ENCODE assay signal across 8 mouse cellular contexts in the genomic region with DNA sequence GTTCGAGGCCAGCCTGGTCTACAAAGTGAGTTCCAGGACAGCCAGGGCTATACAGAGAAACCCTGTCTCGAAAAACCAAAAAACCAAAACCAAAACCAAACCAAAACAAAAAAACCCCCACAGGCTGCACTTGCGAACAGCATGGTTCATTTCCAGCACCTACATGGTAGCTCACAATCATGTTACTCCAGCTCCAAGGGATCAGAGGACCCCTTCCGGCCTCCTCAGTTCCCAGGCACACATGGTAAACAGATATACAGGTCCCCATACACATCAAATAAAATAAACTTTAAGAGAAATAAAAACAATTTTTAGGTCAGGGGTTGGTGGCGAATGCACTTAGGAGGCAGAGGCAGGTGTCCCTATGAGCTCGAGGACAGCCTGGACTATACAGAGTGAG. TPM values are rescaled to one million over a fixed set of nuclear protein-coding genes. Genes with fewer than 3 reads are reported as not detected.
A peak's percentile ranks its signal among the peaks of the same experiment; 100 is the strongest.
DNase-seq lines count a peak whose midpoint lies in the region; ATAC-seq and TF ChIP-seq lines count a peak whose summit lies in the region.

No protein-coding gene starts in this region.

- peak overlapping the region; percentile 64 for H3K4me3 ChIP-seq in heart, adult 2 months
- peak overlapping the region; percentile 99 for H3K4me3 ChIP-seq in heart, postnatal 0 days (ENCODE audit: low read depth, low read length)
- peak overlapping the region; percentile 99 for H3K4me3 ChIP-seq in midbrain, embryonic 10.5 days

- H3K4me1 ChIP-seq in heart, adult 2 months (ENCODE audit: control insufficient read depth, insufficient read depth, low read length), result peaks cover 11% of the 10 kb centered on the region
- peaks cover 29% of the 10 kb centered on the region for H3K4me1 ChIP-seq in heart, postnatal 0 days (ENCODE audit: control insufficient read depth, insufficient read depth)
- peaks cover 54% of the 10 kb centered on the region for H3K4me1 ChIP-seq in midbrain, embryonic 10.5 days

- peaks cover 9% of the 10 kb centered on the region; the same call in 1 of the 2 replicates for H3K79me2 ChIP-seq in heart, adult 2 months (replicated peaks; ENCODE audit: control insufficient read depth, insufficient read depth, low read length)

- H3K27ac ChIP-seq in heart, adult 2 months, result peak overlapping the region; percentile 100; the same call in 1 of the 2 replicates
- peak overlapping the region; percentile 100 for H3K27ac ChIP-seq in heart, postnatal 0 days (ENCODE audit: low read depth)
- peak overlapping the region; percentile 100 for H3K27ac ChIP-seq in midbrain, embryonic 10.5 days (replicated peaks)

- H3K9me3 ChIP-seq in heart, postnatal 0 days (replicated peaks; ENCODE audit: control insufficient read depth, low read length), result no peaks in the 10 kb centered on the region
- no peaks in the 10 kb centered on the region for H3K9me3 ChIP-seq in midbrain, embryonic 10.5 days (replicated peaks)

- H3K4me2 ChIP-seq in heart, postnatal 0 days (ENCODE audit: low read depth, low read length), result peak overlapping the region; percentile 87

- H3K36me3 ChIP-seq in heart, adult 2 months (ENCODE audit: control insufficient read depth, insufficient read depth, low read length), result peaks cover 13% of the 10 kb centered on the region
- peaks cover 7% of the 10 kb centered on the region for H3K36me3 ChIP-seq in heart, postnatal 0 days (replicated peaks; ENCODE audit: control insufficient read depth, insufficient read depth, low read length)
- peaks cover 13% of the 10 kb centered on the region for H3K36me3 ChIP-seq in midbrain, embryonic 10.5 days

- no peak for TF ChIP-seq EP300 in heart, adult 2 months (IDR thresholded peaks at IDR 0.05; ENCODE audit: insufficient read depth, low read depth, low read length)
- no peak for TF ChIP-seq EP300 in heart, postnatal 0 days (IDR thresholded peaks at IDR 0.05; ENCODE audit: low read depth)

- no peak for ATAC-seq in heart, postnatal 0 days (ENCODE audit: insufficient read depth, low read depth)

- H3K27me3 ChIP-seq in heart, adult 2 months (ENCODE audit: control insufficient read depth, insufficient read depth, low read length), result no peaks in the 10 kb centered on the region
- no peaks in the 10 kb centered on the region for H3K27me3 ChIP-seq in heart, postnatal 0 days (ENCODE audit: control insufficient read depth, insufficient read depth, low read length)
- H3K27me3 ChIP-seq in midbrain, embryonic 10.5 days (ENCODE audit: low read depth, poor library complexity, severe bottlenecking), result peaks cover 8% of the 10 kb centered on the region

- H3K9ac ChIP-seq in heart, adult 2 months (ENCODE audit: low read depth, low read length), result no peak overlapping the region
- no peak overlapping the region for H3K9ac ChIP-seq in heart, postnatal 0 days (replicated peaks; ENCODE audit: low read depth, low read length)

- intact Hi-C loops in heart, adult 2 months (cut with DNase I), result no loop called here
- intact Hi-C loops in heart, postnatal 25 days (cut with DNase I), result no loop called here

- DNase-seq in heart, adult 2 months, result no peak
- DNase-seq in heart, postnatal 25 days (ENCODE audit: low spot score), result no peak
- peak; percentile 64 for DNase-seq in CD4-positive, CD25-positive, alpha-beta regulatory T cell, adult 2 months (ENCODE audit: low read depth, low spot score)
- no peak for DNase-seq in heart, postnatal 0 days (ENCODE audit: low spot score)
- DNase-seq in midbrain, embryonic 10.5 days (ENCODE audit: low spot score), result no peak
- no peak for DNase-seq in spleen, postnatal 14 days (ENCODE audit: low spot score in 2 of 2)
- DNase-seq in frontal cortex, postnatal 10 days (ENCODE audit: low spot score in 2 of 2), result no peak
- no peak for DNase-seq in layer of hippocampus, postnatal 25 days (ENCODE audit: extremely low spot score in 1 of 2, low spot score in 1 of 2)

- TF ChIP-seq CTCF in heart, adult 2 months (IDR thresholded peaks at IDR 0.05), result no peak
- no peak for TF ChIP-seq CTCF in heart, postnatal 0 days (IDR thresholded peaks at IDR 0.05; ENCODE audit: low read depth)

- TF ChIP-seq POLR2A in heart, adult 2 months (IDR thresholded peaks at IDR 0.05; ENCODE audit: insufficient read depth, low read depth, low read length), result no peak

- 73% methylated on average over 6 of the region's 6 CpGs for WGBS in heart, adult 2 months
- 64% methylated on average over 6 of the region's 6 CpGs for WGBS in heart, postnatal 0 days
- 75% methylated on average over 6 of the region's 6 CpGs for WGBS in midbrain, embryonic 10.5 days

RNA-seq across cellular contexts. Expression of gene Ddx6, which starts 1.9 kb away (rescaled TPM):
- 10 to 100 TPM; 75.6 to 88.4 TPM for total RNA-seq in heart, adult 2 months (2021)
- polyA plus RNA-seq in heart, adult 2 months (2012; rRNA removed), result 14.3 and 26.7 TPM in 2 replicates
- total RNA-seq in heart, postnatal 25 days (2021), result 10 to 100 TPM; 72.5 to 87.3 TPM
- total RNA-seq in heart, postnatal 0 days (2014; rRNA removed; ENCODE audit: low replicate concordance), result 30.9 and 33.9 TPM in 2 replicates
- 10.5 and 11.0 TPM in 2 replicates for polyA plus RNA-seq in heart, postnatal 0 days (2015; fragmentation: Nextera tagmentation; extraction: Ambion mirVana)
- polyA plus RNA-seq in midbrain, embryonic 10.5 days (2016; fragmentation: Nextera tagmentation; extraction: Ambion mirVana), result 19.5 and 19.7 TPM in 2 replicates
- total RNA-seq in layer of hippocampus, postnatal 25 days (2021), result 100 to 1,000 TPM; 117 to 126 TPM

RNA-seq across cellular contexts. Expression of gene Cxcr5, which starts 41.1 kb away (rescaled TPM):
- under 1 TPM; 0.41 to 0.42 TPM for total RNA-seq in heart, adult 2 months (2021)
- polyA plus RNA-seq in heart, adult 2 months (2012; rRNA removed), result 0.59 and 1.7 TPM in 2 replicates
- under 1 TPM; 0.10 to 0.31 TPM for total RNA-seq in heart, postnatal 25 days (2021)
- not detected in 2 replicates for total RNA-seq in heart, postnatal 0 days (2014; rRNA removed; ENCODE audit: low replicate concordance)
- polyA plus RNA-seq in heart, postnatal 0 days (2015; fragmentation: Nextera tagmentation; extraction: Ambion mirVana), result not detected in 2 replicates
- polyA plus RNA-seq in midbrain, embryonic 10.5 days (2016; fragmentation: Nextera tagmentation; extraction: Ambion mirVana), result not detected in 2 replicates
- total RNA-seq in layer of hippocampus, postnatal 25 days (2021), result not detected
